8 mouse cellular contexts compared by ENCODE assay signal in the genomic region with DNA sequence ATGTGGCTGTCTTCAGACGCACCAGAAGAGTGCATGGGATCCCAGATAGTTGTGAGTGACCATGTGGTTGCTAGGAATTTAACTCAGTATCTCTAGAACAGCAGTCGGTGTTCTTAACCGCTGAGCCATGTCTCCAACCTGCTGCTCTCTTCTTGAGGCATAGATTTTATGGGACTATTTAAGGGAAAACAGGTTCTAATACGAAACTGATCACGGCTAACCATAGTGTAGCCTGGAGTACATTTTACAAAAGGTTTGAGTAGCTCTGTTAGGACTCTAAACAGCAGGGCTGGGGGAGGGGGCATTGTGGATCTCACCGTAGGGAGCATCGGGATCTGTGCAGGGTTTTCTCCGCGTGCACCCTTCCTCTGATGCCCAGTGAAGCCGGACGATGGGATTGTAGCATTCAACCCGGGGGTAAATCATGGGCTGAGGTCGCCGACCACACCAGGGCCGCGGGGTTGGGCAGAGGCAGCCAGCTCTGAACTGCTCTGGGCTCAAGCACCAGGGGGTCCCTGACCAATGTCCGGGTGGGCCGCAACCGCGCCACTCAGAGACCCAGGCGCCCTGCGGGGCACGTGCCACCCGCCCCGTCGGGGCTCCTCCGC. TPM values are rescaled to one million over a fixed set of nuclear protein-coding genes. Genes with fewer than 3 reads are reported as not detected.
DNase-seq lines count a peak whose midpoint lies in the region; ATAC-seq and TF ChIP-seq lines count a peak whose summit lies in the region.

Gene Cers2 (plus strand): TSS at position 306 of the 608 bp plus-strand sequence.

- 0 out of 2 replicates have a peak, but pooled peaks cover 5% of the 10 kb centered on the region for H3K36me3 ChIP-seq in lung, embryonic 14.5 days (ENCODE audit: insufficient read depth)
- no peaks in the 10 kb centered on the region for H3K36me3 ChIP-seq in hindbrain, embryonic 16.5 days (ENCODE audit: control insufficient read depth, insufficient read depth, low read length)

- peak within 1 kb of the TSS; percentile 92 for H3K4me2 ChIP-seq in lung, embryonic 14.5 days
- peak within 1 kb of the TSS; percentile 82 for H3K4me2 ChIP-seq in hindbrain, embryonic 16.5 days (ENCODE audit: low read length)

- no peak; the same call in 1 of the 2 replicates for ATAC-seq in lung, embryonic 14.5 days (ENCODE audit: insufficient read depth)
- peak; percentile 48 for ATAC-seq in hindbrain, embryonic 16.5 days
- no peak for ATAC-seq in megakaryocyte, adult 5-6 weeks (ENCODE audit: poor library complexity, severe bottlenecking)

- TF ChIP-seq CTCF in lung, embryonic 14.5 days (IDR thresholded peaks at IDR 0.05; ENCODE audit: low read depth) = no peak
- TF ChIP-seq CTCF in gastrocnemius, adult 2 months (IDR thresholded peaks at IDR 0.05) = no peak

- peak within 1 kb of the TSS; percentile 99 for H3K9ac ChIP-seq in lung, embryonic 14.5 days
- H3K9ac ChIP-seq in hindbrain, embryonic 16.5 days (ENCODE audit: low read depth, low read length) = peak within 1 kb of the TSS; percentile 96

- peak within 1 kb of the TSS; percentile 90 for H3K27ac ChIP-seq in lung, embryonic 14.5 days (ENCODE audit: low read depth)
- H3K27ac ChIP-seq in gastrocnemius, adult 2 months = peak within 1 kb of the TSS; percentile 99
- peak within 1 kb of the TSS; percentile 91 for H3K27ac ChIP-seq in hindbrain, embryonic 16.5 days (ENCODE audit: low read depth, low read length)

- H3K4me3 ChIP-seq in lung, embryonic 14.5 days (ENCODE audit: low read depth, low read length) = peak within 1 kb of the TSS; percentile 94
- H3K4me3 ChIP-seq in gastrocnemius, adult 2 months = peak within 1 kb of the TSS; percentile 91
- H3K4me3 ChIP-seq in hindbrain, embryonic 16.5 days (ENCODE audit: low read length) = peak within 1 kb of the TSS; percentile 66

- WGBS in lung, embryonic 14.5 days = 4% methylated on average over 27 of the region's 27 CpGs
- WGBS in hindbrain, embryonic 16.5 days = 3% methylated on average over 20 of the region's 27 CpGs

- intact Hi-C loops in gastrocnemius, adult 2 months (cut with DNase I) = no loop called here

- no peaks in the 10 kb centered on the region for H3K27me3 ChIP-seq in lung, embryonic 14.5 days (ENCODE audit: insufficient read depth, low read length)
- no peaks in the 10 kb centered on the region for H3K27me3 ChIP-seq in hindbrain, embryonic 16.5 days (replicated peaks; ENCODE audit: control insufficient read depth, insufficient read depth, low read length)

- DNase-seq in lung, embryonic 14.5 days = no peak
- DNase-seq in lung, postnatal 4 days = no peak
- no peak for DNase-seq in adrenal gland, postnatal 10 days
- no peak for DNase-seq in gastrocnemius, adult 2 months
- DNase-seq in right cerebral cortex, postnatal 36 days (ENCODE audit: low spot score in 2 of 2) = no peak
- DNase-seq in testis, postnatal 10 days (ENCODE audit: low spot score) = no peak

- H3K9me3 ChIP-seq in lung, embryonic 14.5 days (ENCODE audit: low read depth, low read length) = no peaks in the 10 kb centered on the region
- no peaks in the 10 kb centered on the region for H3K9me3 ChIP-seq in hindbrain, embryonic 16.5 days (ENCODE audit: control insufficient read depth, low read length)

- H3K4me1 ChIP-seq in lung, embryonic 14.5 days (ENCODE audit: insufficient read depth) = peaks cover 20% of the 10 kb centered on the region; the same call in 1 of the 2 replicates
- H3K4me1 ChIP-seq in hindbrain, embryonic 16.5 days (ENCODE audit: control insufficient read depth, insufficient read depth, low read depth, low read length) = peaks cover 20% of the 10 kb centered on the region

RNA-seq across cellular contexts. Expression of gene Cers2, which starts in this region (rescaled TPM):
- polyA plus RNA-seq in lung, embryonic 14.5 days (2014; fragmentation: Nextera tagmentation; extraction: Ambion mirVana) = 170 and 185 TPM in 2 replicates
- total RNA-seq in adrenal gland, postnatal 10 days (2021) = 100 to 1,000 TPM; 138 to 147 TPM
- total RNA-seq in gastrocnemius, adult 2 months (2021) = 10 to 100 TPM; 19.6 to 23.4 TPM
- 97.4 and 102 TPM in 2 replicates for polyA plus RNA-seq in hindbrain, embryonic 16.5 days (2015; fragmentation: Nextera tagmentation; extraction: Ambion mirVana)
- total RNA-seq in megakaryocyte, adult 5-6 weeks (2015) = 184 and 191 TPM in 2 replicates
- 86.0 and 107 TPM in 2 replicates for total RNA-seq in megakaryocyte, adult 5-6 weeks (2017)
